Mouse (Mus musculus) liver, embryonic 12.5 days (tissue): ENCODE data around the gene Chadl. TPM values are rescaled to one million over a fixed set of nuclear protein-coding genes. Genes with fewer than 3 reads are reported as not detected.

Source experiments
- ATAC-seq: fragments of 200-750 bp; cut with Nextera tagmentation; 2 replicates; pipeline ENCODE4 v1.8.0; 2017; ENCODE audit warnings: moderate number of reproducible peaks, mild to moderate bottlenecking, moderate library complexity
- H3K27ac ChIP-seq: fragments of 300-500 bp; sonication (generic); 2 replicates; pipeline ENCODE4 v1.5.1; 2016; ENCODE audit warnings: mild to moderate bottlenecking
- H3K27me3 ChIP-seq: fragments of 300-500 bp; sonication (generic); replicated peaks from 2 replicates; pipeline ENCODE4 v1.6.1; 2016; ENCODE audit warnings: mild to moderate bottlenecking, moderate library complexity
- H3K36me3 ChIP-seq: fragments of 300-500 bp; sonication (generic); 2 replicates; pipeline ENCODE4 v1.6.1; 2016; ENCODE audit warnings: mild to moderate bottlenecking, moderate library complexity
- H3K4me1 ChIP-seq: fragments of 300-500 bp; sonication (generic); 2 replicates; pipeline ENCODE4 v1.6.1; 2016
- H3K4me2 ChIP-seq: fragments of 300-500 bp; sonication (generic); 2 replicates; pipeline ENCODE4 v1.6.1; 2016; ENCODE audit warnings: mild to moderate bottlenecking, moderate library complexity
- H3K4me3 ChIP-seq: fragments of 300-500 bp; sonication (generic); 2 replicates; pipeline ENCODE4 v1.5.1; 2016; ENCODE audit warnings: mild to moderate bottlenecking, moderate library complexity
- H3K9ac ChIP-seq: fragments of 300-500 bp; sonication (generic); 2 replicates; pipeline ENCODE4 v1.6.1; 2016; ENCODE audit warnings: mild to moderate bottlenecking, moderate library complexity
- H3K9me3 ChIP-seq: fragments of 300-500 bp; sonication (generic); replicated peaks from 2 replicates; pipeline ENCODE4 v1.6.1; 2016; ENCODE audit warnings: mild to moderate bottlenecking, moderate library complexity
- WGBS: fragments of 180-500 bp; shearing (Covaris S2); methylation state at CpG from one replicate; pipeline ENCODE4 v1.1.7; 2016; ENCODE audit not compliant: insufficient replicate concordance; 5-methylcytosine and 5-hydroxymethylcytosine counted together
- polyA plus RNA-seq: library from polyadenylated mRNA; unstranded; fragments of >200 nt; fragmentation: Nextera tagmentation; extraction: Ambion mirVana; gene quantifications from 2 replicates; pipeline ENCODE4 v1.2.1, GENCODE M21; 2016

Gene Chadl
- polyA plus RNA-seq, 1 experiment from 2014 or later: 0.48 TPM

GRCm38 (mm10) chr15:81661701-81662100 lies 35.4 kb downstream of the Chadl start:
- H3K27me3 ChIP-seq: no peaks in the 10 kb centered on the region
- no peak overlapping the region for H3K4me2 ChIP-seq
- no peak overlapping the region for H3K27ac ChIP-seq
- peaks cover 18% of the 10 kb centered on the region for H3K4me1 ChIP-seq
- no peak overlapping the region for H3K9ac ChIP-seq
- WGBS: 74% methylated on average over 2 of the region's 2 CpGs
- no peaks in the 10 kb centered on the region for H3K9me3 ChIP-seq
- H3K4me3 ChIP-seq: no peak overlapping the region
- no peak for ATAC-seq
- no peaks in the 10 kb centered on the region for H3K36me3 ChIP-seq

GRCm38 (mm10) chr15:81650636-81651035 lies 46.5 kb downstream of the Chadl start:
- no peak overlapping the region for H3K4me2 ChIP-seq
- ATAC-seq: no peak
- 88% methylated on average over 7 of the region's 7 CpGs for WGBS
- H3K4me3 ChIP-seq: no peak overlapping the region
- H3K27ac ChIP-seq: no peak overlapping the region
- H3K36me3 ChIP-seq: peaks cover 69% of the 10 kb centered on the region
- no peaks in the 10 kb centered on the region for H3K27me3 ChIP-seq
- no peaks in the 10 kb centered on the region for H3K4me1 ChIP-seq
- H3K9me3 ChIP-seq: no peaks in the 10 kb centered on the region
- H3K9ac ChIP-seq: no peak overlapping the region

- Histone ChIP-seq H3K27me3 (no peaks in the 10 kb centered on the region), H3K4me1 (no peaks in the 10 kb centered on the region), H3K9ac (no peak overlapping the region), H3K4me2 (no peak overlapping the region), H3K36me3 (peaks cover 78% of the 10 kb centered on the region), H3K9me3 (no peaks in the 10 kb centered on the region), H3K27ac (no peak overlapping the region), H3K4me3 (no peak overlapping the region)
- 88% methylated on average over 8 of the region's 8 CpGs for WGBS
- ATAC-seq: peak; percentile 32; the same call in 1 of the 2 replicates
Measured at GRCm38 (mm10) chr15:81649516-81650455, 47.3 kb downstream of the Chadl start.

Other genes starting within 250 kb of the Chadl start
- 334 and 384 TPM in 2 replicates for gene Rbx1, start 231.0 kb downstream of the Chadl start, polyA plus RNA-seq
- gene Ep300, start 111.9 kb downstream of the Chadl start, polyA plus RNA-seq: 11.8 and 13.4 TPM in 2 replicates
- gene L3mbtl2, start 33.4 kb downstream of the Chadl start, polyA plus RNA-seq: 29.0 and 29.6 TPM in 2 replicates
- gene Zc3h7b, start 47.8 kb upstream of the Chadl start, polyA plus RNA-seq: 9.8 and 10.0 TPM in 2 replicates
- gene Rangap1, start 48.2 kb upstream of the Chadl start, polyA plus RNA-seq: 113 and 121 TPM in 2 replicates
- 8.4 and 9.5 TPM in 2 replicates for gene Tef, start 105.1 kb upstream of the Chadl start, polyA plus RNA-seq
- gene Tob2, start 161.5 kb upstream of the Chadl start, polyA plus RNA-seq: 12.8 and 14.5 TPM in 2 replicates
- 140 and 145 TPM in 2 replicates for gene Phf5a, start 174.6 kb upstream of the Chadl start, polyA plus RNA-seq
- 131 and 132 TPM in 2 replicates for gene Aco2, start 175.0 kb upstream of the Chadl start, polyA plus RNA-seq
- gene Polr3h, start 229.0 kb upstream of the Chadl start, polyA plus RNA-seq: 87.2 and 96.3 TPM in 2 replicates
- gene Csdc2, start 239.5 kb upstream of the Chadl start, polyA plus RNA-seq: 1.8 and 2.5 TPM in 2 replicates